Mouse (Mus musculus) left cerebral cortex, adult 11 months (tissue): Measurements from ENCODE around the gene Supt4a.
A peak's percentile ranks its signal among the peaks of the same experiment; 100 is the strongest.

Experiments used
- DNase-seq: peaks from one replicate; pipeline ENCODE4 v3.0.0; 2022; ENCODE audit warnings: low spot score

Supt4a gene

GRCm38 (mm10) chr11:87737175-87737740, at the start of gene Supt4a:
Gene Supt4a, plus strand, starts transcription at chr11:87737552.
- peak; percentile 86 for DNase-seq

GRCm38 (mm10) chr11:87688478-87689203, 48.7 kb upstream of the Supt4a start:
- no peak for DNase-seq

- no peak for DNase-seq
Observed at GRCm38 (mm10) chr11:87689402-87689808, 47.9 kb upstream of the Supt4a start.

GRCm38 (mm10) chr11:87690054-87690740, 47.2 kb upstream of the Supt4a start:
- DNase-seq, result no peak

- DNase-seq, result no peak
Observed at GRCm38 (mm10) chr11:87697131-87697682, 40.1 kb upstream of the Supt4a start.

- DNase-seq, result no peak
Observed at GRCm38 (mm10) chr11:87698126-87698525, 39.2 kb upstream of the Supt4a start.

- DNase-seq, result no peak
Observed at GRCm38 (mm10) chr11:87701108-87701507, 36.2 kb upstream of the Supt4a start.

- DNase-seq, result no peak
Observed at GRCm38 (mm10) chr11:87701877-87702620, 35.3 kb upstream of the Supt4a start.

- DNase-seq, result no peak
Observed at GRCm38 (mm10) chr11:87703654-87704053, 33.7 kb upstream of the Supt4a start.

GRCm38 (mm10) chr11:87704289-87704688, 33.1 kb upstream of the Supt4a start:
- no peak for DNase-seq

GRCm38 (mm10) chr11:87707570-87707969, 29.8 kb upstream of the Supt4a start:
- DNase-seq, result no peak

GRCm38 (mm10) chr11:87708979-87709378, 28.4 kb upstream of the Supt4a start:
- DNase-seq, result no peak

- no peak for DNase-seq
Observed at GRCm38 (mm10) chr11:87709513-87710261, 27.7 kb upstream of the Supt4a start.

- no peak for DNase-seq
Observed at GRCm38 (mm10) chr11:87710262-87710615, 27.1 kb upstream of the Supt4a start.

- DNase-seq, result no peak
Observed at GRCm38 (mm10) chr11:87712188-87712587, 25.2 kb upstream of the Supt4a start.

- no peak for DNase-seq
Observed at GRCm38 (mm10) chr11:87715999-87716398, 21.4 kb upstream of the Supt4a start.

GRCm38 (mm10) chr11:87719526-87719925, 17.8 kb upstream of the Supt4a start:
- no peak for DNase-seq

- DNase-seq, result no peak
Observed at GRCm38 (mm10) chr11:87720324-87720723, 17.0 kb upstream of the Supt4a start.

- no peak for DNase-seq
Observed at GRCm38 (mm10) chr11:87720839-87721238, 16.5 kb upstream of the Supt4a start.

- DNase-seq, result no peak
Observed at GRCm38 (mm10) chr11:87722168-87722567, 15.2 kb upstream of the Supt4a start.

GRCm38 (mm10) chr11:87722891-87723290, 14.5 kb upstream of the Supt4a start:
- DNase-seq, result no peak

- no peak for DNase-seq
Observed at GRCm38 (mm10) chr11:87725515-87725914, 11.8 kb upstream of the Supt4a start.
